Mouse (Mus musculus): Measurements from ENCODE around the gene Taf9. TPM values are rescaled to one million over a fixed set of nuclear protein-coding genes. Genes with fewer than 3 reads are reported as not detected.

Taf9 gene
- total and polyA plus RNA-seq, 2 experiments from 2014 or later = 1.8 to 10.5 TPM

DNA sequence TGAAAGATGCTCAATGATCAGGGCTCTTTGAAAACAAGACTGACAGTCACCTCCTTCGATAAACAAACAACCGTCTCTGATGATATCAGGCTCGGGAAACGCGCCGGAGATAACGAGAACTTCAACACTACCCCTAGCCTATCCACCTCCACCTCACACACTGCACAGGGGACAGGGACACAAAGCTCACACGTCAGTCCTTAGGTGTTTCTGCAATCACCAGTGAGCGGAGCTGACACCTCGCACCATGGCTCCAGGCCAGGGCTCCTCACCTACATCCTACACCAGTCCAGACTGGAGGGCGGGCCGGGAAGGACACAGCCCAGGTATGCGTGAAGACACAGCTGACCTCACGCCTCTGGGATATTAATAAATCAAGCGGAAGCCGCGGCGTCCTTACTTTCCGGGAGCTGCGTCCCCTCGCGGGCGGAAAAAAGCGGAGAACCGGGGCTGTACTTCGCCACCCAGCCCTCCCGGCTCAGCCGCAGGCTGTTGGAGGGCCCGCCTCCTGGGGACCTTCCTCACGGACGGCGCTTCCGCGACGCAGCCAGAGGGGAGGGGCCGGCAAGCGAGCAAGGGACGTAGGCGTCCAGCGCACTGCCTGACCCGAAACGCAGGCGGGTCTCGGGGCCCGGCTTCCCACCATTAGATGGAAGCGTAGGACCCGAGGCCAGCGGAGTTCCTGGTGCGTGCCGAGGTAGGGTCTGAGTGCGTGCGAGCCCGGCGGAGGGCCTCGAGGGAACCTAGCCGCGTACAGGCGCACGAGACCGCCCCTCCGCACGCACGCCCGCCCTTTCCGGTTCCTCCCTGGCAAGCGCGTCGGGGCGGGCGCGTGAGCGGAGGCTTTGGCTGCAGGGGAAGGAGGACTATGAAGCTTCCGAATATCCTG, 585 bp upstream of the Taf9 start, which contains the start of the genes Ak6 and Rad17:
Ak6 (plus strand) TSS at position 430 of the 889 bp plus-strand sequence.
Rad17 (minus strand) TSS at position 502 of the 889 bp plus-strand sequence.
- Histone ChIP-seq H3K27me3 (ENCODE audit: control insufficient read depth, insufficient read depth, low read length) (no peaks in the 10 kb centered on the region), H3K9ac (replicated peaks; ENCODE audit: low read depth, low read length) (peak within 1 kb of the TSS; percentile 93), H3K4me2 (ENCODE audit: low read depth, low read length) (peak within 1 kb of the TSS; percentile 68), H3K36me3 (replicated peaks; ENCODE audit: control insufficient read depth, insufficient read depth, low read length) (peaks cover 3% of the 10 kb centered on the region), H3K4me3 (ENCODE audit: low read depth, low read length) (peak within 1 kb of the TSS; percentile 89), H3K4me1 (ENCODE audit: control insufficient read depth, insufficient read depth) (peaks cover 6% of the 10 kb centered on the region), H3K9me3 (replicated peaks; ENCODE audit: control insufficient read depth, low read length) (no peaks in the 10 kb centered on the region), H3K27ac (ENCODE audit: low read depth) (peak within 1 kb of the TSS; percentile 96)
- peak; percentile 87 for DNase-seq (ENCODE audit: low spot score)
- peak; percentile 93 for TF ChIP-seq EP300 (IDR thresholded peaks at IDR 0.05; ENCODE audit: low read depth)
- no peak for TF ChIP-seq CTCF (IDR thresholded peaks at IDR 0.05; ENCODE audit: low read depth)
- peak; percentile 96 for ATAC-seq (ENCODE audit: insufficient read depth, low read depth)
- under 1% methylated on average over 73 of the region's 73 CpGs for WGBS

- no peak for DNase-seq (ENCODE audit: low spot score)
- H3K27me3 ChIP-seq (ENCODE audit: control insufficient read depth, insufficient read depth, low read length) = no peaks in the 10 kb centered on the region
- H3K4me2 ChIP-seq (ENCODE audit: low read depth, low read length) = no peak overlapping the region
- 92% methylated on average over 5 of the region's 5 CpGs for WGBS
- no peak overlapping the region for H3K4me3 ChIP-seq (ENCODE audit: low read depth, low read length)
- H3K9ac ChIP-seq (replicated peaks; ENCODE audit: low read depth, low read length) = no peak overlapping the region
- H3K27ac ChIP-seq (ENCODE audit: low read depth) = no peak overlapping the region
- no peaks in the 10 kb centered on the region for H3K4me1 ChIP-seq (ENCODE audit: control insufficient read depth, insufficient read depth)
- TF ChIP-seq EP300 (IDR thresholded peaks at IDR 0.05; ENCODE audit: low read depth) (no peak), CTCF (IDR thresholded peaks at IDR 0.05; ENCODE audit: low read depth) (no peak)
- H3K9me3 ChIP-seq (replicated peaks; ENCODE audit: control insufficient read depth, low read length) = no peaks in the 10 kb centered on the region
- H3K36me3 ChIP-seq (replicated peaks; ENCODE audit: control insufficient read depth, insufficient read depth, low read length) = peaks cover 9% of the 10 kb centered on the region; the same call in 1 of the 2 replicates
- no peak for ATAC-seq (ENCODE audit: insufficient read depth, low read depth)
These were observed 6.7 kb downstream of the Taf9 start for GRCm38 (mm10) chr13:100658091-100658490.

GRCm38 (mm10) chr13:100659864-100660456, 8.6 kb downstream of the Taf9 start:
- no peak overlapping the region for H3K4me3 ChIP-seq (ENCODE audit: low read depth, low read length)
- no peak for ATAC-seq (ENCODE audit: insufficient read depth, low read depth)
- WGBS = 40% methylated on average over 4 of the region's 4 CpGs
- peak; percentile 92 for TF ChIP-seq CTCF (IDR thresholded peaks at IDR 0.05; ENCODE audit: low read depth)
- TF ChIP-seq EP300 (IDR thresholded peaks at IDR 0.05; ENCODE audit: low read depth) = no peak
- no peak overlapping the region for H3K4me2 ChIP-seq (ENCODE audit: low read depth, low read length)
- no peak overlapping the region for H3K9ac ChIP-seq (replicated peaks; ENCODE audit: low read depth, low read length)
- no peak overlapping the region for H3K27ac ChIP-seq (ENCODE audit: low read depth)
- no peaks in the 10 kb centered on the region for H3K9me3 ChIP-seq (replicated peaks; ENCODE audit: control insufficient read depth, low read length)
- H3K36me3 ChIP-seq (replicated peaks; ENCODE audit: control insufficient read depth, insufficient read depth, low read length) = peaks cover 15% of the 10 kb centered on the region; the same call in 1 of the 2 replicates
- H3K27me3 ChIP-seq (ENCODE audit: control insufficient read depth, insufficient read depth, low read length) = no peaks in the 10 kb centered on the region
- DNase-seq (ENCODE audit: low spot score) = peak; percentile 73
- no peaks in the 10 kb centered on the region for H3K4me1 ChIP-seq (ENCODE audit: control insufficient read depth, insufficient read depth)

GRCm38 (mm10) chr13:100669291-100670022, 18.1 kb downstream of the Taf9 start, which contains the start of gene Ccdc125:
Gene Ccdc125, plus strand, starts transcription at chr13:100669717.
- Histone ChIP-seq H3K4me2 (ENCODE audit: low read depth, low read length) (peak within 1 kb of the TSS; percentile 78), H3K4me1 (ENCODE audit: control insufficient read depth, insufficient read depth) (no peaks in the 10 kb centered on the region), H3K36me3 (replicated peaks; ENCODE audit: control insufficient read depth, insufficient read depth, low read length) (peaks cover 12% of the 10 kb centered on the region), H3K27ac (ENCODE audit: low read depth) (peak within 1 kb of the TSS; percentile 64), H3K9ac (replicated peaks; ENCODE audit: low read depth, low read length) (peak within 1 kb of the TSS; percentile 61), H3K9me3 (replicated peaks; ENCODE audit: control insufficient read depth, low read length) (no peaks in the 10 kb centered on the region), H3K27me3 (ENCODE audit: control insufficient read depth, insufficient read depth, low read length) (no peaks in the 10 kb centered on the region), H3K4me3 (ENCODE audit: low read depth, low read length) (peak within 1 kb of the TSS; percentile 62)
- DNase-seq (ENCODE audit: low spot score) (peak; percentile 30), ATAC-seq (ENCODE audit: insufficient read depth, low read depth) (peak; percentile 75)
- WGBS = 1% methylated on average over 44 of the region's 44 CpGs
- TF ChIP-seq EP300 (IDR thresholded peaks at IDR 0.05; ENCODE audit: low read depth) (no peak), CTCF (IDR thresholded peaks at IDR 0.05; ENCODE audit: low read depth) (no peak)

DNA sequence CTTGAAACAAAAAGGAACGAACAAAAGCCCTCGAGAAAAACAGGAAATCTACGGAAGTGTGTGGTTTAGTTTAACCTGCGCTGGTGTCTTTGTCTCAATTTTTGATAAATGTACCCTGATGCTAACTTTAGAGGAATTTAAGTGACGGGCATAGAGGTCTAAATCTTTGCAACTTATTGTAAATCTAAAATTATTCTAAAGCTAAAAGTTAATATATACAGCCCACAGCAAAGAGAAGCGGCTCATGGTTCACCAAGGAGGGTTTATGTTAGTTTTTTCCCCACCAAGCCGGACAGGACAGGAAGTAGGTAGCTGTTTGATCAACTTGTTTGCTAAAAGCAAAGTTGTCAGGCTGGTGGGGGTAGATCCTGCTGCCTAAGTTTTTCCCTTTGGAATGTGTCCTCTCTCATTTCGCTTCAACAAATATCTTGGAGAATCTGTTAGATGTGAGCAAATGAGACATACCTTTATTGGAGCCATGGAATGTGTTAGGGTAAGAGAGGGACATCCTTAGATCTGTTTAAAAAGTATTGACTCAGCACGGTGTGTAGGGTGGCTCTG, 18.9 kb downstream of the Taf9 start:
- Histone ChIP-seq H3K27ac (ENCODE audit: low read depth) (0 out of 2 replicates have a peak overlapping the region, but pooled peaks have one; percentile 64), H3K9me3 (replicated peaks; ENCODE audit: control insufficient read depth, low read length) (no peaks in the 10 kb centered on the region), H3K4me1 (ENCODE audit: control insufficient read depth, insufficient read depth) (no peaks in the 10 kb centered on the region), H3K27me3 (ENCODE audit: control insufficient read depth, insufficient read depth, low read length) (no peaks in the 10 kb centered on the region), H3K4me3 (ENCODE audit: low read depth, low read length) (peak overlapping the region; percentile 62), H3K9ac (replicated peaks; ENCODE audit: low read depth, low read length) (peak overlapping the region; percentile 61), H3K36me3 (replicated peaks; ENCODE audit: control insufficient read depth, insufficient read depth, low read length) (peaks cover 12% of the 10 kb centered on the region), H3K4me2 (ENCODE audit: low read depth, low read length) (peak overlapping the region; percentile 78)
- TF ChIP-seq CTCF (IDR thresholded peaks at IDR 0.05; ENCODE audit: low read depth) (no peak), EP300 (IDR thresholded peaks at IDR 0.05; ENCODE audit: low read depth) (no peak)
- WGBS = 52% methylated on average over 9 of the region's 9 CpGs
- DNase-seq (ENCODE audit: low spot score) (no peak), ATAC-seq (ENCODE audit: insufficient read depth, low read depth) (no peak)

Data from heart, postnatal 0 days (tissue).